Mouse (Mus musculus) bone marrow macrophage, adult 2 months (primary cell): ENCODE measurements around the gene Mboat2.

ENCODE experiments used
- CTCF ChIP-seq: IDR thresholded peaks from 2 replicates; pipeline ENCODE4 v1.5.1; 2012; ENCODE audit warnings: low read depth, mild to moderate bottlenecking, low read length, moderate library complexity
- POLR2A ChIP-seq: IDR thresholded peaks from 2 replicates; pipeline ENCODE4 v1.6.1; 2012; ENCODE audit warnings: mild to moderate bottlenecking, low read depth, low read length, borderline replicate concordance

GRCm38 (mm10) chr12:25005350-25005749 is 174.7 kb downstream of the Mboat2 start:
- TF ChIP-seq CTCF (no peak), POLR2A (no peak)
